19 mouse cellular contexts compared by ENCODE assay signal in the genomic region with DNA sequence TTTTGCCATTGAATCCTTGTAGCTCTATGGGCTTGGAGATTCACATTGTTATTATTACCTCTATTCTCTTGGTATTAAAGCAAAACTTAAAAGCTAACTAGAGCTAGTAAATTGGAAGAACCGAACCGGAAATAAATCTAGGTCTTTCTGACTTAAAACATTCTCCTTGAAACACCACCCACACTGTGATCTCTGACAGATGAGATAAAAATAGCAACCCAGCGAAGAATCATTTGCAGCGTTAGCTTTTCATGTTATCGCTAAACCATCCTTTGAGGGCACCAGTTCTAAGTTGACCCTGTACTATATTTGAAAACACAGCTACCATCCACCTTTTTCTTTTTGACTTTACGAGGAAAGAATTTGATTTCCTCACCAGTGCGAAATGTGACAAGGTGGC.
"Had no signal": no experiment of that assay in that cellular context is flagged by ENCODE, and none has a peak within 500 bp of the region (broad histone marks: within the 10 kb centered on the region; RNA-seq: fewer than 3 reads in every experiment).

No protein-coding gene starts in this region.

- H3K27ac ChIP-seq: lung, embryonic 15.5 days; macrophage; midbrain, embryonic 13.5 days; midbrain, embryonic 15.5 days; neural tube, embryonic 13.5 days; neural tube, embryonic 15.5 days had no signal

- H3K27me3 ChIP-seq: lung, embryonic 15.5 days; midbrain, embryonic 13.5 days; midbrain, embryonic 15.5 days; neural tube, embryonic 13.5 days; neural tube, embryonic 15.5 days had no signal

- ATAC-seq: liver, postnatal 0 days; lung, postnatal 0 days; midbrain, embryonic 13.5 days; midbrain, embryonic 15.5 days had no signal

- H3K4me1 ChIP-seq: lung, embryonic 15.5 days; midbrain, embryonic 13.5 days; midbrain, embryonic 15.5 days; neural tube, embryonic 13.5 days; neural tube, embryonic 15.5 days had no signal

- H3K9me3 ChIP-seq: lung, embryonic 15.5 days; megakaryocyte, embryonic 14.5 days; midbrain, embryonic 13.5 days; midbrain, embryonic 15.5 days; neural tube, embryonic 13.5 days; neural tube, embryonic 15.5 days had no signal

- H3K4me3 ChIP-seq: lung, embryonic 15.5 days; megakaryocyte, embryonic 14.5 days; midbrain, embryonic 13.5 days; midbrain, embryonic 15.5 days; neural tube, embryonic 13.5 days; neural tube, embryonic 15.5 days had no signal

- H3K9ac ChIP-seq: liver, postnatal 0 days; lung, embryonic 15.5 days; midbrain, embryonic 13.5 days; midbrain, embryonic 15.5 days; neural tube, embryonic 13.5 days; neural tube, embryonic 15.5 days had no signal

- DNase-seq: liver, postnatal 0 days; lung, adult 2 months; lung, postnatal 14 days; lung, postnatal 36 days; right cerebral cortex, postnatal 25 days; right cerebral cortex, postnatal 4 days; spleen, adult 18-20 months; thymus, adult 18-20 months; thymus, postnatal 14 days; thymus, postnatal 36 days had no signal

- H3K4me2 ChIP-seq: lung, embryonic 15.5 days; midbrain, embryonic 11.5 days; midbrain, embryonic 13.5 days; midbrain, embryonic 15.5 days; neural tube, embryonic 13.5 days; neural tube, embryonic 15.5 days had no signal

- H3K36me3 ChIP-seq: lung, embryonic 15.5 days; midbrain, embryonic 13.5 days; midbrain, embryonic 15.5 days; neural tube, embryonic 13.5 days; neural tube, embryonic 15.5 days had no signal
